Mouse (Mus musculus) spleen, postnatal 14 days (tissue): ENCODE data around the gene Gata2.

Source experiments
- DNase-seq, 2 experiments: peaks; one replicate each; pipeline ENCODE4 v3.0.0; 2021 to 2022; ENCODE audit warnings: low spot score in 2 of 2

Gene Gata2

DNA sequence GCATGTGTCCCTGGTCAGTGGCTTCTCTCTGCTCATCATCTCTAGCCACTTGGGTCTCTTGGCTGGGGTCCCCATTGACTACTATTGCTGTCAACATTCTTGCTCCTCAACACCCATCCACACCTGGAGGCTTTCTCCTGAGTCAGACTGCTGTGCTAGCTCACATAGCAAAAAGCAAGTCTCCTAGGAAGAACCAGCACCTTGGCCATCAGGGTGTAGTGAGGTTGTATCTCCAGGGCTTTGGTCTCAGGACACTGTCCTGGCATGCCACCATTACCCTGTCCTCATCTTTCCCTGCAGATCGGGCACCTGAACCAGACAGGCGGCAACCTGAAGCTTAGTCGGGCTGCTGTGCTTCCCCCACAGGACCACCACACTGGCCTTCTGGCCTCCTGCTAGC, 14.6 kb downstream of the Gata2 start:
- no peak for DNase-seq

DNA sequence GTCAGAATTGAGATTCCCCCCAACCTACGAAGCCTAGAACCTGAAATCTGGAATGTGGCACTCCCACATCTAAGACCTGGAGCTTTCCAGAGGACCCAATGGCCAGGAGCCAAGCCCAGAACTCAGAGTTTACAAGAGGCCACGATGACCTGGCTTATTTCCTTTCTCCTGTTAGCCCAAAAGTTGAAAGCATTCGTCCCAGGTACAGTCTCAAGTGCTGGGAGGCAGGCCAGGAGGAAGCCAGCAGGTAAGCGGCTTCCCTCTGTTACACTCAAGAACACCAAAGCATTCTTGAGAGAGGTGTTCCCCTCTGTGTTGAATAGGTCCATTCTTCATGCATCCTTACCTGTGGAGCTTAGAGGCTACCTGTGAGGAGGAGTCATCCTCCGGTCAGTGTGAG, 15.8 kb downstream of the Gata2 start:
- DNase-seq, result no peak

DNA sequence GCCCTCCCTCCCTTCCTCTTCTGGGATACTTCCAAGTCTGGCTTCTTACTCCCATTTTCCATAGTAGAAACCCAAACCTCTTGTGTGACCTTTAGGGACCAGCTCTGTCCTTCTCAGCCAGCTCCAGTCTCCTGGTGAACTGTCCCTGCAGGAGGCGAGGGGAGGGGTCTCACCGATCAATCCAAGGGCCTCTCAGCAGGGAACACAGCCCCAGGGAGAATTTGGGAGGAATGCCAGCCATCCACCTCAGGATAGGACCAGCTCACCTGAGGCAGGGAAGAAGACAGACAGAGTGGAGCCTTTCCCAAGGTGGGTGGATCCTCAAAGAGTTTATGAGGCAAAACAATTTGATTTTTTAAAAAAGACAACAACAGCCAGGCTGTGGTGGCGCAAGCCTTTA, 16.5 kb downstream of the Gata2 start:
- DNase-seq, result no peak

DNA sequence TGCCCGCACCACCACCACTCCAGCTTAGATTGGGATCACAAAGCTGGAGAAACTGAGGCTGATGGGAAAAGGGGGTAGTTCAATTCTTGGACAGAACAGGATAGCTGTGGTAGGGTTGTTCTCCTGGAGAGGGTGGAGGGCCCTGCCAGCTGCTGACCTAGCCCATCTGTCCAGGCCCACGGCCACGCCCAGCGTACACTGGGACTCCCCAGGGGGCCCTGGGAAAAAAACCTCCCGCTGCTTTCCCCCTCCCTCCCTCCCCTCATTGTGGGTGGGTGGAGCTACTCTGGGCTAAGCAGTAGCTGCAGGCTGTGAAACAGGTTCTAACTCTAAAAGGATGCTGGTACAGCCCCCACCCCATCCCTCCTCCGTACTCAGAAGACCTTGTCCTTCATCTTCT, 22.1 kb downstream of the Gata2 start:
- no peak for DNase-seq

DNA sequence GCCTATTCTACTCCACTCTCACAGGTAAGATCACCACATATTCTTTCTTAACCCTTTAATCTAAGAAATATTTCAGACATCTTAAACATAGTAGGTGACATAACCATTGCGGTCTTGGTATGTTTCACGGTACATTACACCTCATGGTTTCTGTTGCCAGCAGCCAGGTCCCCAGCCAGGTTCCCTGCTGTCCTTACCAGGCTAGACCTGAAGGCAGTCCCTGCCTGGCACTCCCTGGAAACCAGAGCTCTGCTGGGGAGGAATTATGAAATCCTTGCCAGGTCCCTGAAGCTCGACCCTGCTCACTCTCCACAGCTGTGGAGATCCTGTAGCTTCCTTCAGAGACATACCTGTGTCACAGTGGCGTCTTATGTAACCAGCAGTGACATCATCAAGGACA, 22.5 kb downstream of the Gata2 start:
- DNase-seq, result no peak

DNA sequence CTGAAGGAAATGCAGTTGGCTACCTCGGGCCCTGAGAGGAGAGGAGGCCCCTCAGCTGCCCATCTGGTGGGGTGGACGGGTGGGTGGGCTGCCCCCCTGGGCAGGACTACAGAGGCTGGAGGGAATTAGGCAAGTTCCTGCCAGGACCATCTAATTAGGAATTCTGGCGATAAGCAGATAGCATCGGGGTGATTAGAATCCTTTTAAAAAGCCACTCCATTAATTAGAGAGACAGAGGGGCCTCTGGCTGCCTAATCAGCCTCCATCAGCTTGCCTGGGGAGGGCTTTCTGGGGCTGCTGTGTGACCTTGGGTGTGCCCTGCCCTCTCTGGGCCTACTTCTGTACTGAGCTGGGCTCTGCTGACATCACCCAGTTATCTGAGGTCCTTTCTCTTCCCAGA, 25.4 kb downstream of the Gata2 start:
- DNase-seq, result no peak

DNA sequence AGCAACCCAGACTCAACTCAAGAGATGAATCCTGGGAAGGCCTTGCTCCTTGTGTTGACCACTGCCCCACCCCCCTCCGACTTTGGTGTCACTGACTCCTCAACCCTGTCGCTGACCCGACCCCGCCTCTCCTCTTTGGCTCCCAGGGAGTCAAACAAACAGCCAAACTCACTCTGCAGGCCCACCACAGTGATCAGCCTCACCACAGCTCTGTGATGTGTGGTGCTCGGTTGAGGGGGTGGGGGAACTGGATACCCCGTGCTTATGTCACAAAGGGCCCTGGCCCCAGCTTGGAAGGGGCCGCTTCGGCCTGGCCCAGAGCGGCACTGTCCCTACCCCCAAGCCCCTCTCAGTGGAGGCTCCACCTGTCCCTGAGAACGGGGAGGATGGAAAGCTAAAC, 28.3 kb downstream of the Gata2 start, which contains the start of gene Dnajb8:
TSS of gene Dnajb8 (plus strand) at position 301 of the 400 bp plus-strand sequence.
- DNase-seq, result no peak

DNA sequence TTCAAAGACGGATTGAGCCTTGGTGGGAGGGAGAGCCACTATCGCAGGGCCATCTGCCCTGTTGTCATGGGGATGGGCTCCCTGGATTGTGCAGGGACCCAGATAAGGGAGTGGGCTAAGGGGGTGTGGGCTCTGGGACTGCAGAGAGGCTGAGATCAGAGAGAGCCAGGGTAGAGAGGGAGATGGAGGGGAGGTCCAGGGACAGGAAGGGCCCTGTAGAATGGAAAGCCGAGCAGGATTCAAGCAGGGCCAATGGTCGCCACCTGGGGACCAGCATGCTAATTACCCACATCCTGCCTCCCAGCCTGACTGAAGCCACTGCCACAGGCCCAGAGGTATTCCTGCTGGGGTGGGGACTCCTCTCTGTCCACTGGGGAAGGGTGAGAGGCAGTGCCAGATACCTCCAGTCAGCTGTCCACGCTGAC, 32.9 kb downstream of the Gata2 start:
- no peak for DNase-seq

DNA sequence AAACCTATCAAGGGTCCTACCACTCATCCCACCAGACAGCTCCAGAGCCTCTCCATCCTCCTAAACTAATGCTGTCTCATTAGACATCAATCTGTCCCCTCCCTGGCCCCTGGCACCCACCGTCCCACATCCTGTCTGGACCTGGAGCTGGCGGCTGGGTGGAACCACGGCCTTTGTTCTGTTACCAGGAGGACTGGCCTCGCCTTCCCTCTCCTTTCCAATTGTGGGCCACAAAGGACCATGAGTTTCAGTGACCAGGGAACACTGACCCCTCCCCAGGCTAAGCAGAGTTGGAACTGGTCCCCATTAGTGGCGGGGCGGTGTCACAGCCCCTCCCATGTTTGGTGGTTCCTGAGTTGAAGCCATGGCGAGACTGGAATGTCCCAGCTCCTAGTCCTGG, 33.8 kb downstream of the Gata2 start:
- DNase-seq, result no peak

DNA sequence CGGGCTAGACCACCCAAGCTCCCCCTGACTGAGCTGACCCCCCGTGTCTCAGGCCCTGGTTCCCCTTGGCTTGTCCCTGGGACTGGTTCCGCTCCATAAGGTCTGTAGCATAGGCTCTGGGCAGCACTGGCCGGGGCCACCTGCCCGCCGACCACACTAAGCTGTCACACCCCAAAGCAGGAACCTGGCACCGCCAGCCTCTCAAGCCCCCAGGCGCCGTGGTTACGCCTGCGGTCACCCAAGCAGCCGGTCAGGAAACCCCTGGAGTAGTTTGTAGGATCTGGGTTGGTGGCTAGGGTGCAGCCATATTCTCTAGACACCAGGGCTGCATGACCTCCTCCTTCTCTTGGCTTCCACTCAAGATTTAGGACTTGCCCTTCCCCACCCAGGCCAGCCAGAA, 35.5 kb downstream of the Gata2 start:
- no peak for DNase-seq

DNA sequence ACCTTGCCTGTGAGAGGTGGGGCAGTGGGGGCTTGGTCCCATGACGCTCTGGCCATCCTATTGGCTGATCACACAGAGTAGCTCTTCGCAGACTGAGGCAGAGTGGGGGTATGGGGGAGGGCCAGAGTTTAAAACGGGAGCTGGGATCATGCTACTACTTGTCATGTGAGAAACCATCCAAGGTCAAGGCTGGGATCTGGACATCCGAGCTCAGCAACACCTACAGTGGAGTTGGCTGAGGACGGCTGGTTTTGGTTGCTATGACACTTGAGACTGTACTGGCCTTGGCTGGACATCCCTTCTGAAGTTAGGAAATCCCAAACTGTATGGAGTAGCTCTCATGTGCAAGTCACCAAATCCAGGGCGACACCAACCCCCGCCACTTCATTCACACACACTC, 38.1 kb downstream of the Gata2 start:
- DNase-seq, result no peak

DNA sequence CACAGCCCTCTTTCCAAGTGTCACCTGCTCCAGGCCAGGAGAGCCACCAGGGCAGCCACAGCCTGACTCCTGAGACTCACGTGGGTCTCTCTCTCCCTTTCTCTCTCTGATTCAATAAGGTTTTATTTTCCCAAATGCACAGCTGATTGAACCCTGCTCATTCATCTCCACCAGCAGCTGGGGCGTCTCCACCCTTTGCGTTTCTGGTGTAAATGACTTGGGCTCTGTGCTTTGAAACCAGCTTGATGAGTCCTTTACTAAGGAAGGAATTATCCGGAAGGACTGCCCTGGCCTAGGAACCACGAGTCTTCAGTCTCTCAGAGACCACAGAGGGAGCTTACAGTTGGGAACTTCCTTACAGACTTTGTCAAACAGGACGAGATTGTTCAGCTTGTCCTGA, 38.5 kb downstream of the Gata2 start:
- no peak for DNase-seq

DNA sequence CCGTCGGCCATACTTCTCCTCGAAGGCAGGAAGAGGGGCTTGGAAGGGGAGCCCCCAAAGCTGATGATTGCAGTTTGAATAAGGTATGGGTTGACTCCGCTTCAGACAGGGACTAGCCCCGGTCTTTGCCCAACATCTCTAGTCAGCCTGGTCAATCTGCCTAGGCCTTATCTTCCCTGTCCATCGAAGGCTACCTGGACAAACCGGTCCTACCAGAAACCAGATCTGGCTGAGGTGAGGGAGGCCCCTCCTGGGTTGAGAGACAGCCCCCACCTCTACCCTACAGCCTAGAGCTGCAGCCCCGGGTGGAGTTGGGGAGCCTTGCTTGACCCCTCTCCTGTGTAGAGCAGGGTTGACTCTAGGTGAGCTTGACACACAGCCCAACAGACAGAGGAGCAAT, 40.3 kb downstream of the Gata2 start:
- DNase-seq, result no peak

DNA sequence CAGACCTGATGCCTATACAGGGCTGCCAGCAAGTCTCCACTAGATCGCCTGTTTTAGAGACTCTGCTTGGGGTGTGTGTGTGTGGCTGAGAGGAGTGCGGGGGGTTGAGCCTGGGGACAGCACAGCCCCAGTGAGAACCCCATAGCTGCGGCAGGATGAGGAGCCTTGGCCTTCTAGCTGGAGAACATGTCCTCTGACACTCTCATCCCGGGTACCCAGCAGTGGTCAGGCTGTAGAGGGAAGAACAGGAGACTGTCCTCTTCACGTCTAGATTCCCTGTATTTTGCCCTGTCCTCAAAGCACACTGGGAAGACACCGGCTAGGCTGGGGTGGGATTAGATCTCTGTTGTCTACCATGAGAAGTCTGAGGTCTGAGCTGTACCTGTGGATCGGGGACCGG, 41.8 kb downstream of the Gata2 start:
- no peak for DNase-seq

DNA sequence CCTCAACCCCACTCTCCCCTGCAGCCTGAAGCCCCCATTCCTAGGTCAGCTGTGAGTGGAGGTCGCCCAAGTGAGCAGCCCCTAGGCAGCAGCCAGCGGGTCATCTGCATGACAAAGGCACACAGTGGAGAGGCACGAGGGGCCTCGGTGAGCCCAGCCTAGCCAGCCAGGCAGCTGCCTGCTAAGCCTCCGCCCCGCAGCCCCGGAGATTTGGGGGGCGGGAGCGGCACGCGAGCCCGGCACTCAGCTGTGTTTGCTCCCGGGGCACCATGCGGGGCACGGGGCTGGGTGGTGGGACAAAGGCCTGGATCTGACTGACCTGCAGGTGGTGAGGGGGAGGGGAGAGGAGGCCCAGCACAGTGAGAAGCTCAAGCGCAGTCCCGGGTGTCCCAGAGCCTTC, 42.3 kb downstream of the Gata2 start:
- DNase-seq, result no peak

DNA sequence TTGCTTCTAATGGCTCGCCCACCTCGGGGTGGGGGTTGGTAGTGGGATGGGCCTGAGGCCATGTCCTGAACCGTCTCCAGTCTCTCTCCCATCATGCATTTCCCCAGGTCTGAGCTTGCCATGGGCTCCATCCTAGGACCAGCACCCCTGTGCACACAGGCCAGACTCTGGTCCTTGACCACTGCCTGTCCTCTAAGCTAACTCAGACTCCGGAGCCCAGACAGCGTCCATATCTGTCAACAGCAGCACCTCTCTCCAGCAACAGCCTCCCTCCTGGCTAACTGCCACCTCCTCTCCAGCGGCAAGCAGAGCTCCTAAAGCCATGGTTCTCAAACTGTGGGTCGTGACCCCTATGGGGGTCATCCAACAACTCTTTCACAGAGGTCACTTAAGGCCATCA, 42.8 kb downstream of the Gata2 start:
- no peak for DNase-seq

DNA sequence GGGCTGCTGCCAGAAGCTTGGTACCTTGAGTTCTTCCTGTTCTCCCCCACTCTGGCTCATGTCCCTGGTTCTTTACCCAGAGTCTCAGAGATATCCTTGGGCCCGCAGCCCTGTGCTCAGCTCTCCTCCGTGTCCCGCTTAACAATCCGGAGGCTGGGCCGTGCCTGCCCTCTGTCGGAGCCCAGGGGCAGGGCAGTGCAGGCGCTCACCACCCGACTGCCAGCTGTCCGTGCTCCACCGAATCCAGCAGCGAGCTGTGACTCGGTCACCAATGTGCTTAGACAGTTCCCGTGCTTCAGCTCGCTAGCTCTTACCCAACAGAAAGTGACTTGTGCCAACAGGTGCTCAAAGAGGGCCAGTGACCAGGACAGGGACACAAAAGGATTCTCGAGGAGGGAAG, 48.9 kb downstream of the Gata2 start:
- DNase-seq, result peak in 1 of 2 experiments; percentile 19

DNA sequence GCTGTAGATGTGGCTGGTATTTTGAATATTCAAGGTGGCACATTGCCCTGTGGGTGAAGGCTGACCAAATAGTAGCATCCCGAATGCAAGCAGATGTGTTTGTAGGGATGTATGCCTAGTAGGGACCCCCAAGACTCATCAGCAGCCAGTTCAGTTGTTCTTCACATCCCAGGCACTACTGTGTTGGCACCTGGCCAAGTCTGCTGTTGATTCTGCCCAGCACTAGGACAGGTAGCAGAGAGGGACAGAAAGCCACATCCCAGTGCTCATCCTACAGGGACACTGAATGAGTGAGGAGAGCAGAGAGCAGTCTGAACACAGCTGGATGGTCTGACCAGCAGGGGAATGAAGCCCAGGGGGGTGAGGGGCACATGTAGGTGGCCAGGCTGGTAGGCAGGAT, 55.5 kb downstream of the Gata2 start:
- DNase-seq, result no peak

DNA sequence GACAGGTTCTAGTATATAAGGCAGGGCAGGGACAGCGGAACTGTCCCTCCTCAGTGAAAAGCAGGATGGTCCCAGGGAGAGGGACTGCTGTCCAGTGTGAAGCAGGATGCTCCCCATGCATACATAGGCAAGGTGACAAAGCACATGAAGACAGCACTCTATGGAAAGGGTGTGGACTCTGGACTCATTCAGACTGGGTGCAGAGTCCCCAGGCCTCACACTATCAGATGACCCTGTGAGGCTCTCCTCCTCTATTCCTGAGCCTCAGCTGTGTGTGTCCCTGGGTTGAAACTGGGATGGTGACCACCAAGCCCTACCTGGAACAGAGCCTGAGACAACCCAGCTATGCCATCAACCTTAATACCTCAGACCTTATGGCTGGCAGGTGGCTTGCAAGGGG, 57.7 kb downstream of the Gata2 start:
- DNase-seq, result no peak

DNA sequence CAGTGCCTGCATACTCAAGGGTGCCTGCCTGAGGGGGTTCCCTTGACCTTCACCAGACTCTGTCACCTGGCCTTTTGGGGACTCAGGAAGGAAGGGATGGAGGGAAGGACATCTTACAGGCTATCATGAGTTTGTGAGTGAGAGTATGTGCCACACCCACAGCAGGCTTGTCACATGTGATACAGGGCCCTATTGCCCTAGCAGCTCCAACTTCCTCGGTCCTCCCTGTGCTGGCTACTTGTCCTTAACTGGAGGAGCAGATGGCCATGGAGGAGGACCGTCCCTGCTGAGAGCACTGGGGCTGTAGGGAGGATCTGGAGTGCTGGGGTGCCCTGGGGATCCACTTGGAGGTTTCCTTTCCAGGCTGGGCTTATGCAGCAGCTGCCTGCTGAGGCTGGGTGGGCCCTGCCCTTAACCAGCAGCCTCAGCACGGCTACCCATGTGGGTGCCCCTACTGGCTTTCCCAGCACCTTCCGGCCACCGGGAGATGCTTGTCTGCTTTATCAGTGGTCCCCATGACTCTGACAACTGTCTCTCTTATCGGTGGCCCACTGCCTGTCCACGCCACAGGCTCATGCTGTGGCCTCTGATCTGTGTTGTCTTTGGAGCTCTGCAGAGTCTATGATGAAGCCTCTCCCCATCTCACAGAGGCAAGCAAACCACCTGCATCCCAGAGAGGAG, 58.2 kb downstream of the Gata2 start:
- DNase-seq, result no peak

DNA sequence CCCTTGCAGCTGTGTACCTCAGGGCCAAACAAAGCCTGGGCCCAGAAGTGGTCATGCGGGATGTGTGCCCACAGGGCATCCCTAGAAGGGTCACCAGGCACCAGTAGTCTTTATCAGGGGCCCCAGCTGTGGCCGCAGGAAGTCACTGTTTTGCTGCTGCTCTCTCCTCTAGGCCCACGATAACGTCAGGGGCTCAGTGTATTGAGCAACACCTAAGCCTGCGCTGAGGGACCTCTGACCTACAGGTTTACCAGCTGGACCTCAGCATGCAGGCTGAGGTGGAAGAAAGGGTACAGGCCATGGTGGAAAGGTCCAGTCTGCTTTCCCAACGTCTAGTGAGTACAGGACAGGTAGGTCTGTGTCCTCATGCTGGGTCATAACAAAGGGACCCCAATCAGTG, 60.4 kb downstream of the Gata2 start:
- no peak for DNase-seq

DNA sequence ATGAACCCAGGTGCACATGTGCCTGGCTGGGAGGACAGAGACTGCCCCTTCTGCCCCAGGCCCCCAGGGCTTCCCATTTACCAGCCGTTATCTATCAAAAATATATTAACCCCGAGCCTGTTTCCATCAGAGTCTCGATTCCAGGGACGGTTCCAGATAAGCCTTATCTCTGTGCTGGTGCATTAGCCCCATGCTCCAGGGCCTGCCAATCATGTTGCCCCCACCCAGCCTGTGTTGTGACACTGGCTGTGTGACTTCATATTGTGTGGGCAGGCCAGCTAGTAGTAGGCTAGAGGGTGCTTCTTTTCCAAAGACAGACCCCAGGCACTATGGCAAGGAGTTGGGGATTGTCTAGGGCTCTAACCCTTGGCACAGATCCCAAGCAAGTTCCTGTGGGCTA, 61.7 kb downstream of the Gata2 start:
- no peak for DNase-seq
